Mouse (Mus musculus): ENCODE data around the gene Insrr. TPM values are rescaled to one million over a fixed set of nuclear protein-coding genes. Genes with fewer than 3 reads are reported as not detected.
A peak's percentile ranks its signal among the peaks of the same experiment; 100 is the strongest.

Insrr gene
- total and polyA plus RNA-seq, 2 experiments from 2014 or later = 0.23 to 8.7 TPM

DNA sequence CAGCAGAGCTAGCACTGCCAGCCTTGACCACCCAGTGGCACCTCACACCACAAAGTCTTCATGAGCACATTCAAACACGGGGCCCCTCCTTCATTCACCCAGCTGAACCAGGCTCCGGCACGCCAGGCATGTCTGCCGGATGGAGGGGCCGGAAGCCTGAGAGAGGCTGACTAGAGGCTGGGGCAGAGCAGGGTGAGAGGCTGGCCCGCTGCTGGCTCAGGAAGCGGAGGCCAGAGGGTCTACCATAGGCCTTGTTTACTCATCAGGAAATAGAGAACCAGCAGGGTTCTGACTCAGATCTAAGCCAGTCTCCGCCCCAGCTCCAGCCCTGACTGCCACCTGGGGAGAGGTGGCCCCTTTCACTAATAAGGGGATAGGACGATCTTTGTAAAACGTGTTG, 31.7 kb upstream of the Insrr start:
- Histone ChIP-seq H3K27ac (ENCODE audit: low read depth, low read length) (no peak overlapping the region), H3K27me3 (ENCODE audit: insufficient read depth, low read length) (peaks cover 13% of the 10 kb centered on the region; the same call in 1 of the 2 replicates), H3K9me3 (ENCODE audit: low read length) (no peaks in the 10 kb centered on the region), H3K36me3 (ENCODE audit: insufficient read depth) (no peaks in the 10 kb centered on the region), H3K4me1 (ENCODE audit: insufficient read depth) (no peaks in the 10 kb centered on the region), H3K9ac (no peak overlapping the region), H3K4me2 (ENCODE audit: low read depth) (0 out of 2 replicates have a peak overlapping the region, but pooled peaks have one; percentile 3), H3K4me3 (ENCODE audit: low read depth, low read length) (no peak overlapping the region)
- 23% methylated on average over 10 of the region's 10 CpGs for WGBS
- TF ChIP-seq CTCF (IDR thresholded peaks at IDR 0.05; ENCODE audit: low read depth) = no peak
- no peak for DNase-seq
- no peak for ATAC-seq

DNA sequence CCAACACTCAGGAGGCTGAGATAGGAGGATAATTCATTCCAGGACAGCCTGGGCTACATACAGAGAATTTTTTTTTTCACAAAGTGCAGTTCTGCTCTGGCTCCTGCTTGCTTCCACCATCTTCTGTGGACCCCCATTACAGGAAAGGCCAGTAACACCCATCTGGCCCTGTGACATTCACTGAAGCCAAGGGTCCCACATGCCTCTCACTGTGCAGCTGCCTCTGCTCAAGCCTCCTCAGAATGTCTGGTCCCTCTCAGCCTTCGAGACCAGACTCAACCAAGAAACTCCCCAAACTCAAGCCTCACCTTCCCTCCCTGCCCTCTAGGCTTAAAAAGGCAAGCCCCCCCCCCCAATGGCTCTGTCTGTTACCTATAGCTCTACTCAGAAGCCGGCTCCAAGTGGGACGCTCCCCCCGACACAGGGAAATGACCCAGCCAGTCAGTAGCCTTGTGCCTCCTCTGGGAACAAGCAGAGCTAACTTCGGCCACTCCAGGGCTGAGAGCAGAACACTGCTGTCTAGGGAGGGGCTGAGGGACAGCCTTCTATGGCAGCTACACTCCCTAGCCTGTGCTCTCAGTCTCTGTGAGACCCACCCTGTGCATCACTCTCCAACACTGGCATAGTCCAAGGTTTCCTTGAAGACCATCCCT, 31.0 kb upstream of the Insrr start:
- Histone ChIP-seq H3K27ac (ENCODE audit: low read depth, low read length) (no peak overlapping the region), H3K4me2 (ENCODE audit: low read depth) (no peak overlapping the region)
- WGBS = 73% methylated on average over 5 of the region's 5 CpGs

DNA sequence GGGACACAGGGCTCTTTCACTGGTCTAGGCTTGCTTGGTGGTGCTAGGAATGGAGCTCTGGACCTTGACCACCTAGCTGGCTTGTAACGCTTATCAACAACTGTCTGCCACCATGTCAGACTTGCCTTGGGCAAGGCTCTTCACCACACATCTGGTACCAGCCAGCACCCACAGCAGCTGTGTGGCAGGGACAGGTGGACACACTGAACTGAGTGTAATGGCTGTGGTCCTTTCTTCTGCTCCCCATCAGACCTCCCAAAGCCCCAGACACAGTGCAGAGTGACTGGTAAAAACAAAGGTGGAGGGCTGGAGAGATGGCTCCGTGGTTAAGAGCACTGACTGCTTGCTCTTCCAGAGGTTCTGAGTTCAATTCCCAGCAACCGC, 30.5 kb upstream of the Insrr start:
- Histone ChIP-seq H3K27me3 (ENCODE audit: insufficient read depth, low read length) (peaks cover 13% of the 10 kb centered on the region; the same call in 1 of the 2 replicates), H3K9me3 (ENCODE audit: low read length) (no peaks in the 10 kb centered on the region), H3K36me3 (ENCODE audit: insufficient read depth) (no peaks in the 10 kb centered on the region), H3K4me2 (ENCODE audit: low read depth) (no peak overlapping the region), H3K27ac (ENCODE audit: low read depth, low read length) (no peak overlapping the region), H3K9ac (no peak overlapping the region), H3K4me1 (ENCODE audit: insufficient read depth) (no peaks in the 10 kb centered on the region), H3K4me3 (ENCODE audit: low read depth, low read length) (no peak overlapping the region)
- DNase-seq (no peak), ATAC-seq (no peak)
- WGBS = 77% methylated on average over 3 of the region's 3 CpGs
- no peak for TF ChIP-seq CTCF (IDR thresholded peaks at IDR 0.05; ENCODE audit: low read depth)

More for the DNA sequence above, 31.0 kb upstream of the Insrr start:
- TF ChIP-seq CTCF (IDR thresholded peaks at IDR 0.05; ENCODE audit: low read depth) = no peak
- no peaks in the 10 kb centered on the region for H3K36me3 ChIP-seq (ENCODE audit: insufficient read depth)
- H3K9me3 ChIP-seq (ENCODE audit: low read length) = no peaks in the 10 kb centered on the region
- DNase-seq = no peak
- no peaks in the 10 kb centered on the region for H3K4me1 ChIP-seq (ENCODE audit: insufficient read depth)
- peaks cover 13% of the 10 kb centered on the region; the same call in 1 of the 2 replicates for H3K27me3 ChIP-seq (ENCODE audit: insufficient read depth, low read length)
- ATAC-seq = no peak
- H3K4me3 ChIP-seq (ENCODE audit: low read depth, low read length) = no peak overlapping the region
- no peak overlapping the region for H3K9ac ChIP-seq

DNA sequence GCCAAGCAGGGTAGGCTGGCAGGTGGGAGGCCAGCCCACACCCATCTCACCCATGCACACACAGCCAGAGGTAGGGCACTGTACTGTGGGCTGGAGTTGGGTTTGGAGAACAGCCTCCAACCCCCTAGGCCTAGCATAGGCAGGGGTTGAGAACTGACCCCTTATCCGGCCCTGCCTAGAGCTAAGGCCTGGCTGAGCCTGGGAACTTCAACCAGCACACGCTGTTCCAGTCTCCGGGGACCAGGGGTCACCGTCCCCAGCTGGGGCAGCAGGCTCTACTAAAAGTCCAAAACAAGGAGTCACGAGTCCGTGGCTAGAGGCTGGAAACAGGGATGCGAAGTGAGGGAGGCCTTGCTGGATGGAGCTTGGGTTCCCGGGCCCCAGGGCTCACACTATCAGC, 29.0 kb upstream of the Insrr start:
- DNase-seq (no peak), ATAC-seq (no peak)
- Histone ChIP-seq H3K27ac (ENCODE audit: low read depth, low read length) (no peak overlapping the region), H3K9ac (no peak overlapping the region), H3K27me3 (ENCODE audit: insufficient read depth, low read length) (peaks cover 13% of the 10 kb centered on the region), H3K4me3 (ENCODE audit: low read depth, low read length) (no peak overlapping the region), H3K36me3 (ENCODE audit: insufficient read depth) (no peaks in the 10 kb centered on the region), H3K4me2 (ENCODE audit: low read depth) (peak overlapping the region; percentile 10; the same call in 1 of the 2 replicates), H3K9me3 (ENCODE audit: low read length) (no peaks in the 10 kb centered on the region), H3K4me1 (ENCODE audit: insufficient read depth) (no peaks in the 10 kb centered on the region)
- 71% methylated on average over 8 of the region's 8 CpGs for WGBS
- no peak for TF ChIP-seq CTCF (IDR thresholded peaks at IDR 0.05; ENCODE audit: low read depth)

DNA sequence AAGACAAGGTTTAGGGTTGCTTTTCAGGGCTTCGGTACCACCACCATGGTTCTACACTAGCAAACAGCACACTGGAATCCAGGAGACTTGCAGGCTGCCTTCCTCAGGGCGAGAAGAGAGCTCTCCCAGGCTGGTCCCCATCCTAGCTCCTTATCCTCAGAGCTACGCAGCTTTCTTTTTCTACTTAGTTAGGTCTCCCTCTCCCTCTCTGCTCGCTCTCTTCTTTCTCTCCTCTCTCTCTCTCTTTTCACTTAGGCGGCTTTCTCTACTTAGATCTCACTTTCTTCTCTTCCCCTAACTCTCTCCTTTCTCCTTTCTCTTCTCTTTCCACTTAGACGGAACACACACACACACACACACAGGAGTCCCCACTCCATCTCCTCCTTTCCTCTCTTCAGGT, 28.3 kb upstream of the Insrr start:
- peaks cover 13% of the 10 kb centered on the region for H3K27me3 ChIP-seq (ENCODE audit: insufficient read depth, low read length)
- no peak overlapping the region for H3K9ac ChIP-seq
- H3K4me1 ChIP-seq (ENCODE audit: insufficient read depth) = no peaks in the 10 kb centered on the region
- H3K36me3 ChIP-seq (ENCODE audit: insufficient read depth) = no peaks in the 10 kb centered on the region
- 0 out of 2 replicates have a peak overlapping the region, but pooled peaks have one; percentile 10 for H3K27ac ChIP-seq (ENCODE audit: low read depth, low read length)
- ATAC-seq (no peak), DNase-seq (no peak)
- H3K9me3 ChIP-seq (ENCODE audit: low read length) = no peaks in the 10 kb centered on the region
- H3K4me3 ChIP-seq (ENCODE audit: low read depth, low read length) = peak overlapping the region; percentile 25
- peak overlapping the region; percentile 36 for H3K4me2 ChIP-seq (ENCODE audit: low read depth)
- TF ChIP-seq CTCF (IDR thresholded peaks at IDR 0.05; ENCODE audit: low read depth) = no peak
- WGBS = 54% methylated on average over 6 of the region's 6 CpGs

DNA sequence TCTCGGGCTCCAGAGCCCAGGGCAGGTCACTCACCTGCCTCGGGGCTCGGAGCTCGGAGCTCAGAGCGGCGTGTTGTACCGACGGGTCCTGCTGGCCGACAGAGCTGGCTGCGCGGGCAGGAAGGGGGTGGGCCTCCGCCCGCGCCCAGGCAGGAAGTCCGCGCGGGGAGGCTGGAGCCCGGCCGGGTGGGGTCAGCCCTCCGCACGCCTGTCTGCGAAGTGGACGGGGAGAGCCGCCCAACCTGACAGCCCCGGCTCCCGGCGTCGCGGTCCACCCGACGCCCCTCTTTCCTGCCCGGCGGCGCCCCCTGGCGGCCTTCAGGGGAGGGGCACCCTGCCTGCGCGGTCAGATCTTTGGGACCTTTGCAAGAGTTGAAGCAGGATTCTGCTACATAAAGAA, 27.9 kb upstream of the Insrr start:
- peak; percentile 78 for TF ChIP-seq CTCF (IDR thresholded peaks at IDR 0.05; ENCODE audit: low read depth)
- Histone ChIP-seq H3K27me3 (ENCODE audit: insufficient read depth, low read length) (peaks cover 13% of the 10 kb centered on the region), H3K36me3 (ENCODE audit: insufficient read depth) (no peaks in the 10 kb centered on the region), H3K4me3 (ENCODE audit: low read depth, low read length) (peak overlapping the region; percentile 25), H3K27ac (ENCODE audit: low read depth, low read length) (0 out of 2 replicates have a peak overlapping the region, but pooled peaks have one; percentile 10), H3K9ac (no peak overlapping the region), H3K9me3 (ENCODE audit: low read length) (no peaks in the 10 kb centered on the region), H3K4me1 (ENCODE audit: insufficient read depth) (no peaks in the 10 kb centered on the region), H3K4me2 (ENCODE audit: low read depth) (peak overlapping the region; percentile 36)
- DNase-seq (peak; percentile 62), ATAC-seq (peak; percentile 47)
- 3% methylated on average over 36 of the region's 37 CpGs for WGBS

DNA sequence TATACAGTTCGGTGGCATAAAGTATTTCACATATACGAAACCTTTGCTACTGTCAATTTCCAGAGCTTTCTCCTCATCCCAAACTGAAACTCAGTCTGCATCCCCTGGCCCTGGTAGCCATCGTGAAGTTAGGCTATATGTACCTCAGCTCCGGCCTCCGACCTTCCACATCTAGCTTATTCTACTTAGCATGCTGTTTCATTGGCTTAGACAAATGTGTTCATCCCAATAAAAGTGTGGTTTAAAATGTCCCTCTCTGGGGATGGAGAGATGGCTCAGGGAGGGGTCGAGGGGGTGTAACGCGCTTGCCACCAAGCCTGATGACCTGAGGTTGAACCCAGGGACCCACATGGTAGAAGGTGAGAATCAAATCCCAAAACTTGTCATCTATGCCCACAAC, 27.2 kb upstream of the Insrr start:
- WGBS = 80% methylated on average over 8 of the region's 8 CpGs
- no peaks in the 10 kb centered on the region for H3K9me3 ChIP-seq (ENCODE audit: low read length)
- DNase-seq (no peak), ATAC-seq (no peak)
- no peak overlapping the region for H3K4me3 ChIP-seq (ENCODE audit: low read depth, low read length)
- no peak for TF ChIP-seq CTCF (IDR thresholded peaks at IDR 0.05; ENCODE audit: low read depth)
- H3K36me3 ChIP-seq (ENCODE audit: insufficient read depth) = no peaks in the 10 kb centered on the region
- H3K27ac ChIP-seq (ENCODE audit: low read depth, low read length) = no peak overlapping the region
- H3K4me1 ChIP-seq (ENCODE audit: insufficient read depth) = no peaks in the 10 kb centered on the region
- no peak overlapping the region for H3K4me2 ChIP-seq (ENCODE audit: low read depth)
- H3K9ac ChIP-seq = no peak overlapping the region
- H3K27me3 ChIP-seq (ENCODE audit: insufficient read depth, low read length) = peaks cover 13% of the 10 kb centered on the region

Measured in forebrain, postnatal 0 days (tissue).